Mouse (Mus musculus): ENCODE data around the gene Rae1. TPM values are rescaled to one million over a fixed set of nuclear protein-coding genes. Genes with fewer than 3 reads are reported as not detected.
A peak's percentile ranks its signal among the peaks of the same experiment; 100 is the strongest.

Rae1 gene
- 137 and 148 TPM in 2 replicates for polyA plus RNA-seq (2015; fragmentation: Nextera tagmentation; extraction: Ambion mirVana)

GRCm38 (mm10) chr2:172999630-173000284 lies at the start of gene Rae1:
Gene Rae1 (plus strand): TSS chr2:173000117.
- Histone ChIP-seq H3K4me1 (peaks cover 24% of the 10 kb centered on the region), H3K4me3 (peak within 1 kb of the TSS; percentile 97), H3K27me3 (no peaks in the 10 kb centered on the region), H3K4me2 (peak within 1 kb of the TSS; percentile 83), H3K9ac (peak within 1 kb of the TSS; percentile 96), H3K27ac (peak within 1 kb of the TSS; percentile 90), H3K36me3 (peaks cover 25% of the 10 kb centered on the region), H3K9me3 (no peaks in the 10 kb centered on the region)
- peak; percentile 93 for ATAC-seq (ENCODE audit: insufficient number of reproducible peaks, insufficient read depth, low FRiP score, low TSS enrichment, low read depth)
- WGBS: under 1% methylated on average over 45 of the region's 45 CpGs

- Histone ChIP-seq H3K9ac (0 out of 2 replicates have a peak overlapping the region, but pooled peaks have one; percentile 32), H3K4me2 (peak overlapping the region; percentile 5; the same call in 1 of the 2 replicates), H3K27ac (peak overlapping the region; percentile 60), H3K9me3 (no peaks in the 10 kb centered on the region), H3K4me1 (peaks cover 24% of the 10 kb centered on the region), H3K36me3 (no peaks in the 10 kb centered on the region), H3K27me3 (no peaks in the 10 kb centered on the region), H3K4me3 (no peak overlapping the region)
- no peak for ATAC-seq (ENCODE audit: insufficient number of reproducible peaks, insufficient read depth, low FRiP score, low TSS enrichment, low read depth)
- 34% methylated on average over 9 of the region's 9 CpGs for WGBS
Observed at GRCm38 (mm10) chr2:172950119-172950676, 49.7 kb upstream of the Rae1 start.

GRCm38 (mm10) chr2:172950722-172951121 lies 49.2 kb upstream of the Rae1 start:
- WGBS: 12% methylated on average over 11 of the region's 11 CpGs
- Histone ChIP-seq H3K9me3 (no peaks in the 10 kb centered on the region), H3K4me3 (no peak overlapping the region), H3K4me1 (peaks cover 24% of the 10 kb centered on the region), H3K4me2 (peak overlapping the region; percentile 5; the same call in 1 of the 2 replicates), H3K36me3 (no peaks in the 10 kb centered on the region), H3K27me3 (no peaks in the 10 kb centered on the region), H3K27ac (peak overlapping the region; percentile 60), H3K9ac (peak overlapping the region; percentile 40; the same call in 1 of the 2 replicates)
- no peak for ATAC-seq (ENCODE audit: insufficient number of reproducible peaks, insufficient read depth, low FRiP score, low TSS enrichment, low read depth)

DNA sequence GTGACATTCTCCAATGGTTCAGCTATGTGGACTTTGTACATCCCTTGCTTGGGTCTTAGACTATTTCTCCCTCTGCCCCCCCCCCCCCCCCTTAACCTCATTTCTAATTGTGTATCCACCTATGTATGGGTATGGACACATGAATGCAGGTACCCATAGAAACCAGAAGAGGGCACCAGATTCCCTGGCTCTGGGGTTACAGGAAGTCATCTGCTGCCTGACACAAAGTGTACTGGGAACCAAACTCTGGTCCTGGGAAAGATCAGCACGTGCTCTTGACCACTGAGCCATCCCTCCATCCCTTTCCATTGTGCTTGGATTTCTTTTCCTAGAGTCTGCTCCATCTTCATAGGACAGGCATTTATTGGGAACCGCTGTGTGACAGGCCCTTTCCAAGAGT lies 47.9 kb upstream of the Rae1 start:
- ATAC-seq (ENCODE audit: insufficient number of reproducible peaks, insufficient read depth, low FRiP score, low TSS enrichment, low read depth): no peak
- no peaks in the 10 kb centered on the region for H3K27me3 ChIP-seq
- 86% methylated on average over 2 of the region's 2 CpGs for WGBS

DNA sequence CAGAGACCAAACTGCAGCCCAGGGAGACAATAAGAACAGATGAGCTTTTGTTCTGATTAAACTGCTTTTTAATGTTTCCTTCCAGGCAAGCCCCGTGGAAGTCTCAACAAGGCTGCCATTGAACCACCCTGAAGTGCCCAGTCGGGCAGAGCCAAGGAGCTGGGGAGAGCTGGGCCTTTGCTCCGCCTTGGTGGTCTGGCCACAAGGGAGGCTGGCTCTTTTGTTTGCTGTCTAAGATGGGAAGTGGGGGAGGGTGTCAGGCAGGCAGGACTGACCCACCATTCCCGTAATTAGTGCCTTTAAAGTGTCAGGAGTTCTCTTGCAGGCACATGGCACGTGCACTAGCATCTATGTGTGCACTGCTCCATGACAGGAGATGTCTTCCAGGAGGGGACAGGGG lies 41.3 kb upstream of the Rae1 start:
- Histone ChIP-seq H3K9me3 (peaks cover 14% of the 10 kb centered on the region), H3K36me3 (no peaks in the 10 kb centered on the region), H3K4me1 (peaks cover 22% of the 10 kb centered on the region), H3K4me3 (no peak overlapping the region), H3K9ac (no peak overlapping the region), H3K4me2 (no peak overlapping the region), H3K27me3 (no peaks in the 10 kb centered on the region), H3K27ac (no peak overlapping the region)
- 20% methylated on average over 5 of the region's 5 CpGs for WGBS
- ATAC-seq (ENCODE audit: insufficient number of reproducible peaks, insufficient read depth, low FRiP score, low TSS enrichment, low read depth): no peak

More for the DNA sequence above, 47.9 kb upstream of the Rae1 start:
- H3K9ac ChIP-seq: no peak overlapping the region
- H3K4me3 ChIP-seq: no peak overlapping the region
- peaks cover 10% of the 10 kb centered on the region for H3K9me3 ChIP-seq
- no peak overlapping the region for H3K4me2 ChIP-seq
- H3K27ac ChIP-seq: no peak overlapping the region
- H3K36me3 ChIP-seq: no peaks in the 10 kb centered on the region
- H3K4me1 ChIP-seq: peaks cover 24% of the 10 kb centered on the region

DNA sequence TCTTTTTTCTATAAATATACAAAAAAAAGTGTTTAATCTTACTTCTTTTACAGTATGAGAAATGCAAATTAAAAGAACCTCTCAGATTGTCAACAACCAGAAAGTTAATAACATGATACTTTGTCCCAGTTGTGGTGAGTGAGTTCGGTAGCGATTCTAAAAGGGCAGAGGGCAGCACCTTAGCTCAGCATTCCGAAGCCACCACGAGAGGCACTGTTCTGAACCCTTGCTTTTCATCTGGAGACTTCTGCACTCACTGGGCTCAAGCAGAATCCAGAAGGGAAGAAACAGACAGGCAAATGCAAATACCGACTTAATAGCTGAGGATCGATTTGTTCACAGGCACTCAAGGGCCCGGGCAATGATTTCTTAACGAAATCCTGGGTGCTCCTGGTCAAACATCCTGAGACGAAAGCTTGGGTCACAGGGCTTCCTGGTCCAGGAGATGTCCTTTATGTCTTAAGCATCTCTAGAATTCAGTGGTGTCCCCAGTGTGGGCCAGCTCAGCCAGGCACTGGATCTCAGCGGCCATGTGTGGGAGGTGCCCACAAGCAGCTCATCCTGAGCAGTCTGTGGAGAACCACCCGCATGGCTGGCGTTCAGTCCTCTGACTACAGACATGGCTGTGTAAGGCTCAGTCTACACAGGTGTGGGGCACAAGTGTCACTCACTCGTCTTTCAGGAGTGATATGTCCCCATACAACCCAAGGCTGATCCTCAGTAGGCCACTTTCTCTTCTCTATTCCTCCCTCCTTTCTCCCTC lies 40.7 kb upstream of the Rae1 start:
- H3K27ac ChIP-seq: no peak overlapping the region
- WGBS: 44% methylated on average over 13 of the region's 13 CpGs
- no peak for ATAC-seq (ENCODE audit: insufficient number of reproducible peaks, insufficient read depth, low FRiP score, low TSS enrichment, low read depth)

GRCm38 (mm10) chr2:172960350-172960749 lies 39.6 kb upstream of the Rae1 start:
- Histone ChIP-seq H3K27ac (no peak overlapping the region), H3K36me3 (no peaks in the 10 kb centered on the region), H3K4me3 (no peak overlapping the region), H3K4me1 (peaks cover 19% of the 10 kb centered on the region), H3K27me3 (no peaks in the 10 kb centered on the region), H3K9me3 (peaks cover 14% of the 10 kb centered on the region), H3K9ac (no peak overlapping the region), H3K4me2 (no peak overlapping the region)
- no peak for ATAC-seq (ENCODE audit: insufficient number of reproducible peaks, insufficient read depth, low FRiP score, low TSS enrichment, low read depth)
- 82% methylated on average over 3 of the region's 3 CpGs for WGBS

More for the DNA sequence above, 40.7 kb upstream of the Rae1 start:
- H3K9ac ChIP-seq: no peak overlapping the region
- no peaks in the 10 kb centered on the region for H3K27me3 ChIP-seq
- peaks cover 24% of the 10 kb centered on the region for H3K4me1 ChIP-seq
- no peak overlapping the region for H3K4me3 ChIP-seq
- no peak overlapping the region for H3K4me2 ChIP-seq
- H3K9me3 ChIP-seq: peaks cover 14% of the 10 kb centered on the region
- no peaks in the 10 kb centered on the region for H3K36me3 ChIP-seq

DNA sequence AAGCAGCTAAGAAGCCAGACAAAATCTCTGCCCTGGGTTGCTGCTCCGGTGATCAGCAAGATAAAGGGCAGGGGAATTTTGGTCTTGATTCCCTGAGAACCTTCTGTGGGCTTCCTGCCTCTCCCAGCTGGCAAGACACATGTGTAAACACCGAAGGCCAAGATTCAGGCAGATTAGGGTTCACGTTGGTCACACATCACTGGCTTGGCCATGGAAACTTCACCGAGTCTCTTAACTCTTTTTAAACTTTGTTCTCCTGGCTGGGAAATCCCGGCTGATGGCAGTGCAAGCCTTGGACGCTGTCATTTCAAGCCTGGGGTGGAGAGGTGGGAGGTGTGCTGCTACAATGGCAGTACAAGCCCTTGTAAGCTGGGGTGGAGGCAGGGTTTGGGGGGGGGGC lies 38.7 kb upstream of the Rae1 start:
- Histone ChIP-seq H3K4me1 (peaks cover 21% of the 10 kb centered on the region), H3K4me2 (no peak overlapping the region), H3K27me3 (no peaks in the 10 kb centered on the region), H3K9me3 (peaks cover 12% of the 10 kb centered on the region), H3K36me3 (no peaks in the 10 kb centered on the region), H3K4me3 (no peak overlapping the region), H3K27ac (no peak overlapping the region), H3K9ac (no peak overlapping the region)
- ATAC-seq (ENCODE audit: insufficient number of reproducible peaks, insufficient read depth, low FRiP score, low TSS enrichment, low read depth): no peak
- WGBS: 53% methylated on average over 6 of the region's 6 CpGs

DNA sequence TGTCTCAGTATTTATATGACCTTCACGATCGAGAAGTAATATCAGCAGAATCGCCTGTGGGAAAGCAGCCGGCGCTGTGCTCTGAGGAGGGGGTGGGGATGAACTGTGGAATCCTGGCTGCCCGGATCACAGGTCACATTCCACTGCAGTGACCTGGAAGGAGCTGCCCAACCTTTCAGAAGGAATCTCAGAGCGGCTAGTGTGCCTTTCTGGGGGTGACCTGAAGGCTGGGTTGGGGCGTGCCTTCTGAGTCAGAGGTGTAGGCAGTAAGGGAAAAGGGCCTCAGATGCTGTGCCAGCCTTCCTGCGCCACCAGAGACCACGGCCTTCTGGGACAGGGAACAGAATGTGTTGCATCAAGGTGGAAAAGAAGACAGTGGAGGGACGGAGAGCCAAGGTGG lies 34.7 kb upstream of the Rae1 start:
- Histone ChIP-seq H3K4me2 (no peak overlapping the region), H3K27ac (no peak overlapping the region), H3K9ac (0 out of 2 replicates have a peak overlapping the region, but pooled peaks have one; percentile 27), H3K36me3 (no peaks in the 10 kb centered on the region), H3K4me1 (peaks cover 8% of the 10 kb centered on the region), H3K9me3 (peaks cover 3% of the 10 kb centered on the region; the same call in 1 of the 2 replicates), H3K27me3 (no peaks in the 10 kb centered on the region), H3K4me3 (no peak overlapping the region)
- 25% methylated on average over 11 of the region's 11 CpGs for WGBS
- ATAC-seq (ENCODE audit: insufficient number of reproducible peaks, insufficient read depth, low FRiP score, low TSS enrichment, low read depth): no peak

- 81% methylated on average over 5 of the region's 5 CpGs for WGBS
- Histone ChIP-seq H3K4me3 (no peak overlapping the region), H3K4me1 (peaks cover 8% of the 10 kb centered on the region), H3K9ac (no peak overlapping the region), H3K27me3 (no peaks in the 10 kb centered on the region), H3K27ac (no peak overlapping the region), H3K9me3 (no peaks in the 10 kb centered on the region), H3K36me3 (no peaks in the 10 kb centered on the region), H3K4me2 (no peak overlapping the region)
- no peak for ATAC-seq (ENCODE audit: insufficient number of reproducible peaks, insufficient read depth, low FRiP score, low TSS enrichment, low read depth)
Observed at GRCm38 (mm10) chr2:172966480-172966879, 33.4 kb upstream of the Rae1 start.

- ATAC-seq (ENCODE audit: insufficient number of reproducible peaks, insufficient read depth, low FRiP score, low TSS enrichment, low read depth): no peak
- Histone ChIP-seq H3K4me2 (no peak overlapping the region), H3K27me3 (no peaks in the 10 kb centered on the region), H3K9ac (no peak overlapping the region), H3K4me1 (peaks cover 21% of the 10 kb centered on the region), H3K9me3 (no peaks in the 10 kb centered on the region), H3K4me3 (no peak overlapping the region), H3K27ac (no peak overlapping the region), H3K36me3 (no peaks in the 10 kb centered on the region)
- WGBS: 86% methylated on average over 2 of the region's 2 CpGs
Observed at GRCm38 (mm10) chr2:172971865-172972264, 28.1 kb upstream of the Rae1 start.
